Mouse (Mus musculus): ENCODE data around the gene Wdr5. TPM values are rescaled to one million over a fixed set of nuclear protein-coding genes. Genes with fewer than 3 reads are reported as not detected.

Gene Wdr5
- polyA plus RNA-seq, 1 experiment from 2014 or later: 46.6 TPM

DNA sequence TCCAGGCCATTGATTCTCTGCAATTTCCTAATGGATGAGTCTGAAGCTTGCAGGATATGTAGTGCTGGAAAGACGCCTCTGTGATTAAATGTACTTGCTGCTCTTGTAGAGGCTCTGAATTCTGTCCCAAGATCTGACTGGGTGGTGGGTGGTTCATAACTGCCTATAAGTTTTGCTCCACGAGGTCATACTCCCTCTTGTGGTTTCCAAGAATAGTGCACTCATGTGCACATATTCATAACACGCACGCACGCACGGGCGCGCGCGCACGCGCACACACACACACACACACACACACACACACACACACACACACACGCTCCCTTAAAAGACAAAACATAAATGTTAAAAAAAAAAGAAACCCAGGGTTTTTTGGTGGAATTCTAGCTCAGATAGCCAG is 69.6 kb downstream of the Wdr5 start:
- H3K9ac ChIP-seq (replicated peaks): no peak overlapping the region
- no peak overlapping the region for H3K27ac ChIP-seq
- H3K36me3 ChIP-seq: no peaks in the 10 kb centered on the region
- ATAC-seq: no peak
- no peak overlapping the region for H3K4me2 ChIP-seq (replicated peaks)
- no peak overlapping the region for H3K4me3 ChIP-seq (replicated peaks)
- no peaks in the 10 kb centered on the region for H3K27me3 ChIP-seq
- H3K4me1 ChIP-seq (replicated peaks): no peaks in the 10 kb centered on the region
- no peaks in the 10 kb centered on the region for H3K9me3 ChIP-seq
- WGBS: 91% methylated on average over 13 of the region's 13 CpGs

Other genes starting within 250 kb of the Wdr5 start
- 12.7 and 15.4 TPM in 2 replicates for gene Vav2, start 88.1 kb upstream of the Wdr5 start, polyA plus RNA-seq (2015; fragmentation: Nextera tagmentation; extraction: Ambion mirVana)
- 27.9 and 29.0 TPM in 2 replicates for gene Brd3os, start 72.8 kb upstream of the Wdr5 start, polyA plus RNA-seq (2015; fragmentation: Nextera tagmentation; extraction: Ambion mirVana)
- gene Brd3, start 7.5 kb upstream of the Wdr5 start, polyA plus RNA-seq (2015; fragmentation: Nextera tagmentation; extraction: Ambion mirVana): 145 and 153 TPM in 2 replicates
- gene Rxra, start 161.3 kb downstream of the Wdr5 start, polyA plus RNA-seq (2015; fragmentation: Nextera tagmentation; extraction: Ambion mirVana): 4.0 and 4.4 TPM in 2 replicates